Mouse (Mus musculus) forebrain, embryonic 15.5 days (tissue): ENCODE data around the gene Pacs1. TPM values are rescaled to one million over a fixed set of nuclear protein-coding genes. Genes with fewer than 3 reads are reported as not detected.
"Not testable (repeated sequence)": the region's sequence is repeated elsewhere in the genome, so short reads cannot be mapped to it uniquely, and the experiment has no call there.

Experiments used
- ATAC-seq: fragments of 200-750 bp; cut with Nextera tagmentation; replicated peaks from 2 replicates; pipeline ENCODE4 v1.8.0; 2017; ENCODE audit warnings: mild to moderate bottlenecking, moderate TSS enrichment, moderate library complexity
- H3K27ac ChIP-seq: fragments of 300-500 bp; sonication (generic); replicated peaks from 2 replicates; pipeline ENCODE4 v1.5.1; 2015; ENCODE audit warnings: mild to moderate bottlenecking, inconsistent platforms
- H3K27me3 ChIP-seq: fragments of 300-500 bp; sonication (generic); 2 replicates; pipeline ENCODE4 v1.6.1; 2015; ENCODE audit warnings: inconsistent platforms
- H3K36me3 ChIP-seq: fragments of 300-500 bp; sonication (generic); 2 replicates; pipeline ENCODE4 v1.6.1; 2015; ENCODE audit warnings: mild to moderate bottlenecking, inconsistent platforms
- H3K4me1 ChIP-seq: fragments of 300-500 bp; sonication (generic); 2 replicates; pipeline ENCODE4 v1.6.1; 2015; ENCODE audit warnings: inconsistent platforms
- H3K4me2 ChIP-seq: fragments of 300-500 bp; sonication (generic); replicated peaks from 2 replicates; pipeline ENCODE4 v1.6.1; 2015; ENCODE audit warnings: mild to moderate bottlenecking, inconsistent platforms
- H3K4me3 ChIP-seq: fragments of 300-500 bp; sonication (generic); 2 replicates; pipeline ENCODE4 v1.5.1; 2015; ENCODE audit warnings: mild to moderate bottlenecking, inconsistent platforms
- H3K9ac ChIP-seq: fragments of 300-500 bp; sonication (generic); replicated peaks from 2 replicates; pipeline ENCODE4 v1.6.1; 2015; ENCODE audit warnings: mild to moderate bottlenecking, inconsistent platforms
- H3K9me3 ChIP-seq: fragments of 300-500 bp; sonication (generic); 2 replicates; pipeline ENCODE4 v1.6.1; 2016; ENCODE audit warnings: inconsistent platforms
- WGBS: fragments of 180-500 bp; shearing (Covaris S2); methylation state at CpG from one replicate; pipeline ENCODE4 v1.1.7; 2015; ENCODE audit warnings: mixed read lengths; 5-methylcytosine and 5-hydroxymethylcytosine counted together
- polyA plus RNA-seq: library from polyadenylated mRNA; unstranded; fragments of >200 nt; fragmentation: Nextera tagmentation; extraction: Ambion mirVana; gene quantifications from 2 replicates; pipeline ENCODE4 v1.2.1, GENCODE M21; 2015

Gene Pacs1
- polyA plus RNA-seq, 1 experiment from 2014 or later = 32.5 TPM

DNA sequence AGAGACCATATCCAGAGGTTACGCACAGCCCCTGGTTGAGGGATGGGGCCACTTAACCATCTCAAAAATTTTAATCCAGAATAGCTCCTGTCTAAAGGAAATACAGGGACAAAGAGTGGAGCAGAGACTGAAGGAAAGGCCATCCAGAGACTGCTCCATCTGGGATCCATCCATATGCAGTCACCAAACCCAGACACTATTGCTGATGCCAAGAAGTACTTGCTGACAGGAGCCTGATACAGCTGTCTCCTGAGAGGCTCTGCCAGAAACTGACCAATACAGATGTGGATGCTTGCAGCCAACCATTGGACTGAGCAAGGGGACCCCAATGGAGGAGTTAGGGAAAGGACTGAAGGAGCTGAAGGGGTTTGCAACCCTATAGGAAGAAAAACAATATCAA lies 35.9 kb downstream of the Pacs1 start:
- not testable (repeated sequence) for H3K36me3 ChIP-seq, H3K4me1 ChIP-seq, H3K27me3 ChIP-seq, H3K9ac ChIP-seq, H3K4me2 ChIP-seq, ATAC-seq, H3K4me3 ChIP-seq, H3K27ac ChIP-seq, H3K9me3 ChIP-seq
- WGBS = 100% methylated on average over 1 of the region's 1 CpGs

DNA sequence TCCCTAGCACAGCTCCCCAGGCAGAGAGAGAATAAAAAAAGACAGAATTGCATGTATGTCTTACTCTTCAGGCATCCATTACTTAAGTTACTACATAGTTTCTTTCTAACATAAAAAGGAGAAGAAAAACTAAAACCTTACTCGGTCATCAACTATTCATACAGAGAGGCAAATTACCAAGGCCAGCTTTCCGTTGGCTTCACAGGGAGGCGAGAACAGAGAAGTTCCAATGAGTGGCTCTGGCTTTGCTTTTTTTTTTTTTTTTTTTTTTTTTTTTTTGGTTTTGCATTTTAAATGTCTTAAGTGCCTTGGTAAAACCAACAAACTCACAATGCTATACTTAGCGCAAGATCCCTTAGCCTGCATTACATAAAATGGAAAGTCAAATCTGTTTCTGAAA lies 40.2 kb downstream of the Pacs1 start:
- ATAC-seq = no peak
- no peak overlapping the region for H3K9ac ChIP-seq
- no peak overlapping the region for H3K4me3 ChIP-seq
- no peak overlapping the region for H3K27ac ChIP-seq
- H3K27me3 ChIP-seq = no peaks in the 10 kb centered on the region
- H3K4me2 ChIP-seq = no peak overlapping the region
- no peaks in the 10 kb centered on the region for H3K4me1 ChIP-seq
- no peaks in the 10 kb centered on the region for H3K36me3 ChIP-seq
- no peaks in the 10 kb centered on the region for H3K9me3 ChIP-seq
- 90% methylated on average over 4 of the region's 4 CpGs for WGBS

DNA sequence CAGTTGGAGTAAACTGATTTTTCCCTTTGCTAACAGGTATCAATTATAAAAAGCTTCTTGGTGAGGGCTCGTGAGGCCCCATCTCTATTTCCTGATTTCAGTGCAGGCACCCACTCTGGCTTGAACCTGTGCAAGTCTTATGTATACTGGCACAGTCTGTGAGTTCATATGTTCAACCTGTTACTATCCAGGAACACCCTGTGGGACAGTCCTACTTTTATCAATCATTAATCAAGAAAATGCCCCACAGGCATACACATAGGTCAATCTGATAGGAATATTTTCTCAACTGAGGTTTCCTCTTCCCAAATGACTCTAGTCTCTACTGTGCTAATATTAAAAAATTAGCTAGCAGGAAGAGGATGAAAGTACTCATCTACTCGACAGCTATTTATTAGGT lies 42.8 kb downstream of the Pacs1 start:
- no peak overlapping the region for H3K4me3 ChIP-seq
- ATAC-seq = no peak
- no peaks in the 10 kb centered on the region for H3K4me1 ChIP-seq
- H3K27me3 ChIP-seq = no peaks in the 10 kb centered on the region
- no peak overlapping the region for H3K27ac ChIP-seq
- no peaks in the 10 kb centered on the region for H3K9me3 ChIP-seq
- WGBS = 82% methylated on average over 2 of the region's 2 CpGs
- H3K36me3 ChIP-seq = no peaks in the 10 kb centered on the region
- no peak overlapping the region for H3K4me2 ChIP-seq
- H3K9ac ChIP-seq = no peak overlapping the region

DNA sequence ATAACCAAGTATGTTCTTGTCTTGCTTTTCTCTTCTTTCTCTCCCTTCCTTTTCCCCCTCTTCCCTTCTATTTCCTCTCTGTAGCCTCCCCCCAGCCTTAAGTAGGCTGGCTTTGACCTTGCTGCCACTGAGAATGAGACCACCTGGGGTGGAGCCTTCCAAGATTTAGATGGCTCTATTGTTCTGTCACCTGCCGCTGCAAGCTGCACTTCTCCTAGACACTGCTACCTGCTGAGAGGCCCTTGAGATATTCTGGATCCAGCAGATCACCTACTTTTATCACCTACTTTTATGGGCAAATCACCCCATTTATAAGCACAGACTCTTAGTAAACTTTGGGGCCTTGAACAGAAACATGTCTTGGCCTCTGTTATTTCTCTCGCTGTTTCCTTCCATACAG lies 48.3 kb downstream of the Pacs1 start:
- no peak overlapping the region for H3K4me3 ChIP-seq
- no peaks in the 10 kb centered on the region for H3K36me3 ChIP-seq
- no peak overlapping the region for H3K9ac ChIP-seq
- WGBS = 41% methylated on average over 2 of the region's 2 CpGs
- no peak for ATAC-seq
- no peaks in the 10 kb centered on the region for H3K27me3 ChIP-seq
- H3K27ac ChIP-seq = no peak overlapping the region
- no peaks in the 10 kb centered on the region for H3K4me1 ChIP-seq
- no peak overlapping the region for H3K4me2 ChIP-seq
- H3K9me3 ChIP-seq = no peaks in the 10 kb centered on the region

DNA sequence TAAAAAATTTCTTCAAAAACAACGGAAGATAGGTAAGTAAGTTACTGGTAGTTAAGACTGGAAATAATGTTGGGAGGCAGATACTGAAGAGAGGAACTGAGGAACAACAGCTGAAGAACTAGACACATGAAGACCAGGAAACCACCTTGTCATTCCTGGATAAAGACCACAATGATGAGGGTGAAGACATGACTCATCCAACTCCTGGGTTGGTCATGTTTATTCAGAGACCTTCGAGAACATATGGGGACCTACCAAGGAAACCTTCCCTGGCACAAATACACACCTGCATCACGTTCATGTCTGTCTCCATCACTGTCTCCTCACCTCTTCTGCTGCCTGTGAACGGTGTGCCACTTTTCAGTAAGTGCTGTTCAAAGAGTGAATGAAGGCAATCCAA lies 48.8 kb downstream of the Pacs1 start:
- Histone ChIP-seq H3K27ac (no peak overlapping the region), H3K4me2 (no peak overlapping the region), H3K4me3 (no peak overlapping the region), H3K36me3 (no peaks in the 10 kb centered on the region), H3K9ac (no peak overlapping the region), H3K9me3 (no peaks in the 10 kb centered on the region), H3K4me1 (no peaks in the 10 kb centered on the region), H3K27me3 (no peaks in the 10 kb centered on the region)
- 89% methylated on average over 4 of the region's 4 CpGs for WGBS
- ATAC-seq = no peak

DNA sequence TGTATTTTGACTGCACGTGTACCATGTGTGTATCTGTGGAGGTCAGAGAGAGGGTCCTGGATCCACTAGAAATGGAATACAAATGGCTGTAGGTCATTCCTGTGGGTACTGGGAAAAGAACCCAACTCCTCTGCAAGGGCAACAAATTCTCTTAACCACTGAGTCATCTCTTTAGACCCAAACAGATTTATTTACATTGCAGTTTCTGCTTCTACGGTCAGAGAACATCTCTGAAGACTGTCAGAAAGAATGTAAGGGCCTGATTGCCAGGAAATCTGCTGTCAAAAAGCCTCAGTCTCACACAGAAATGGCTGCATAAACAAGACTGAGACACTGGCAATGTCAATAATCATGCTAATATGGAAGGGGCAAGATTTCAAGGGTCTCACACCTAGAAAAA lies 51.0 kb downstream of the Pacs1 start:
- 77% methylated on average over 2 of the region's 2 CpGs for WGBS
- no peak overlapping the region for H3K4me3 ChIP-seq
- no peak for ATAC-seq

DNA sequence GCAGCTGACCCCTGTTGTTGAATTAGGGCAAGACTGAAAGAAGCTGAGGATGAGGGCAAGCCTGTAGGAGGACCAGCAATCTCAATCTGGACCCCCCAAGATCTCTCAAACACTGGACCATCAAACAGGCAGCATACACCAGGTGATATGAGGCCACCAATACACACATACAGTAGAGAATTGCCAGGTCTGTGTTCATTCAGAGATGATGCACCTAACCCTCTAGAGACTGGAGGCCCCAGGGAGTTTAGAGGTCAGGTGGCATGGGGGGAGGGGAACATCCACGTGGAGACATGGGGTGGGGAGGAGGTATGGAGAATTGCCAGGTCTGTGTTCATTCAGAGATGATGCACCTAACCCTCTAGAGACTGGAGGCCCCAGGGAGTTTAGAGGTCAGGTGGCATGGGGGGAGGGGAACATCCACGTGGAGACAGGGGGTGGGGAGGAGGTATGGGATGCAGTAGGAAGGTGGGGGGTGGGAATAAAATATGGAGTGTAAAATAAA lies 51.6 kb downstream of the Pacs1 start:
- H3K27ac ChIP-seq, H3K9me3 ChIP-seq, H3K9ac ChIP-seq, H3K4me1 ChIP-seq, H3K27me3 ChIP-seq, H3K4me3 ChIP-seq, H3K36me3 ChIP-seq, H3K4me2 ChIP-seq, ATAC-seq: not testable (repeated sequence)
- 42% methylated on average over 2 of the region's 2 CpGs for WGBS

More for the DNA sequence above, 51.0 kb downstream of the Pacs1 start:
- Histone ChIP-seq H3K27ac (no peak overlapping the region), H3K36me3 (no peaks in the 10 kb centered on the region), H3K4me1 (no peaks in the 10 kb centered on the region), H3K9ac (no peak overlapping the region), H3K4me2 (no peak overlapping the region), H3K27me3 (no peaks in the 10 kb centered on the region), H3K9me3 (no peaks in the 10 kb centered on the region)

DNA sequence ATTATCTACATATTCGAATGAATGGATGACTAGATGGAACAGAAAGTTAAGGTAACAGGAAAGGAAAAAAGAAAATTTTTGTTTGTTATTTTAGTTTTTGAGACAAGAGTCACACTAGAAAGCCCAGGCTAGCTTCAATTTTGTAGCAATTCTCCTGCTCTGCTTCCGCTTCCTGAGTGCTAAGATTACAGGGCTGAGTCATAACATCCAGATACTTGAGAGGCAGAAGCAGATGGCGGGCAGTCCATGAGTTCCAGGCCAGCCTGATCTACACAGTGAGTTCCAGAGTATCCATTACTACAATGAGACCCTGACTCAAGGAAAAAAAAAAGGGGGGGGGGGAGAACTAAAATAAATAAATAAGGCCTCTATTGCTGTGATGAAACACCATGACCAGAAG lies 52.5 kb downstream of the Pacs1 start:
- H3K27ac ChIP-seq = no peak overlapping the region
- no peak overlapping the region for H3K4me2 ChIP-seq
- H3K4me1 ChIP-seq = no peaks in the 10 kb centered on the region
- no peak overlapping the region for H3K4me3 ChIP-seq
- no peaks in the 10 kb centered on the region for H3K27me3 ChIP-seq
- no peak overlapping the region for H3K9ac ChIP-seq
- H3K9me3 ChIP-seq = no peaks in the 10 kb centered on the region
- no peak for ATAC-seq
- H3K36me3 ChIP-seq = no peaks in the 10 kb centered on the region
- 89% methylated on average over 3 of the region's 3 CpGs for WGBS

DNA sequence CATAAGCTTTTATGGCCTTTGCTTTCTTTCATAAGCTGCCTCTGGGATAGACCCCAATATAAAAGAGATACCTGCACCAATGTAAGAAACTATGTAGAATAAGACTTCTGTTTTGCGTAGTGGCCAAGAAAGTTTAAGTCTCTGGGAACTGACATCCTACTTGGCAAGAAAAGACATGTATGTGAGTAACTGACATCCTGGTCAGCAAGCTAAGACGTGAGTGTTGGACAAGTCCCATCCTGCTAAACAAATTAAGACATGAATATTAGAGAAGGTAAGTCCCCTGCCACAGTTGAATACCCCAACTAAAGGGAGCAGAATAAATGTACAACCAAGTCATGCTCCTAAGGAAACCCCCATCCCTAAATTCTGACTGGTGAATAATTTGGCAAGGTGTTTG lies 71.2 kb downstream of the Pacs1 start:
- Histone ChIP-seq H3K27me3 (no peaks in the 10 kb centered on the region), H3K4me3 (no peak overlapping the region), H3K27ac (no peak overlapping the region), H3K9me3 (no peaks in the 10 kb centered on the region), H3K36me3 (no peaks in the 10 kb centered on the region), H3K4me2 (no peak overlapping the region), H3K9ac (no peak overlapping the region), H3K4me1 (no peaks in the 10 kb centered on the region)
- no peak for ATAC-seq
- WGBS = 92% methylated on average over 2 of the region's 2 CpGs

DNA sequence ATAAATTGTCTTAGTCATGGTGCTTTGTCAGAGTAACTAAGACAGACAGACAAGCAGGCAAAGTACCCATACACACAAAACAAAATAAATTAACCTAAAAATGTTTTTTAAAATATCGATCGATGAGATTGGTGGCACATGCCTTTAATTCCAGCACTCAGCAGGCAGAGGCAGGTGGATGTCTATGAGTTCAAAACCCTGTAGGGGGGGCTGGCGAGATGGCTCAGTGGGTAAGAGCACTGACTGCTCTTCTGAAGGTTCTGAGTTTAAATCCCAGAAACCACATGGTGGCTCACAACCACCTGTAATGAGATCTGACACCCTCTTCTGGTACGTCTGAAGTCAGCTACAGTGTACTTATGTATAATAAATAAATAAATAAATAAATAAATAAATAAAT lies 72.3 kb downstream of the Pacs1 start:
- ATAC-seq, H3K4me1 ChIP-seq, H3K27ac ChIP-seq, H3K9ac ChIP-seq, H3K36me3 ChIP-seq, H3K4me2 ChIP-seq, H3K27me3 ChIP-seq, H3K4me3 ChIP-seq, H3K9me3 ChIP-seq: not testable (repeated sequence)
- WGBS = 92% methylated on average over 4 of the region's 4 CpGs

DNA sequence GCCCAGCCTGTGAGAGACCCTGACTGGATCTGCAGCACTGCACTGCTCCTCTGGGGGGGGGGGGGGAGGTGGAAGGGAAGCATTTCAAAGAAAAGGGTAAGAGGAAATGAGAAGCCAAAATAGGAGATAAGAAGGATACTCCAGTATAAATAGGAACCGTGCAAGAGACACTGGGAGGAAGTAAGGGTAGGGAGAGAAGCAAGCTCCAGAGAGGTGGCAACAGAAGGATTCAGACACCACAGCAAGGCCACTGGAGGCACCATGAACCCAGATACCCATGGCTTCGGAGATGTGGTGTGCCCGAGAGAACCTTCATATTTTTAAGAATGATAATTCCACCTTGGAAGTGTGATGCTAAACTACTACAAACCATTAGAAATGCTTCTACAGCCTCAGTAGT lies 74.4 kb downstream of the Pacs1 start:
- WGBS = 91% methylated on average over 3 of the region's 3 CpGs
- ATAC-seq = no peak
- Histone ChIP-seq H3K9me3 (no peaks in the 10 kb centered on the region), H3K4me3 (no peak overlapping the region), H3K27ac (no peak overlapping the region), H3K4me2 (no peak overlapping the region), H3K36me3 (no peaks in the 10 kb centered on the region), H3K27me3 (no peaks in the 10 kb centered on the region), H3K9ac (no peak overlapping the region), H3K4me1 (no peaks in the 10 kb centered on the region)

DNA sequence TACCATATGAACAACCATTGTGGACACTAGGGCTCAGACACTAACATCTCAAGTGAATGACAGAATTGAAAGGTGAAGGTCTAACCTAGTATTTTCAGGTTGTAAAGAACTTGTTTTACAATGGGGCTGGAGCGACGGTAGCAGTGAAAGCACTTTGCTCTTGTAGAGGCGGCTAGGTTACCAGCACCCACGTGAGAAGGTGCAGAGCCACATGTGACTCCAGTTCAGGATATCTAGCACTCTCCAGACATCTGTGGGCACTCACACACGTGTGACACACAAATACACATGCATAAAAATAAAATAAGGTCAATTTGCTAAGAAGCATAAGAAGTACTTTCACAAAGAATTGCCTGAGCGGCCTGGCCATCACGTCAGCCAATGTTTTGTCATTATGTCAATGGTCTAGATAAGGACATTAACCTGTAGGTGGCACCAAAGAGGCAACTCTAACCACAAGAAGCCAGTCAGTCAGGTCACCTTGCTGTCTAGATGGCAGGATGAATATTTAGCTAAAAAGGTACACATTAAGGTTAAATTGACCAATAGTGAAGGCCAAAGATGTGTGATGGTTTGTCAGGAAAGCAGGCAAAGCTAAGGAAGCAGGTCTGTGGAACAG lies 77.4 kb downstream of the Pacs1 start:
- Histone ChIP-seq H3K4me2 (no peak overlapping the region), H3K27ac (no peak overlapping the region), H3K36me3 (no peaks in the 10 kb centered on the region), H3K27me3 (no peaks in the 10 kb centered on the region), H3K4me1 (no peaks in the 10 kb centered on the region), H3K9me3 (no peaks in the 10 kb centered on the region), H3K4me3 (no peak overlapping the region), H3K9ac (no peak overlapping the region)
- ATAC-seq = no peak
- WGBS = 58% methylated on average over 7 of the region's 7 CpGs

DNA sequence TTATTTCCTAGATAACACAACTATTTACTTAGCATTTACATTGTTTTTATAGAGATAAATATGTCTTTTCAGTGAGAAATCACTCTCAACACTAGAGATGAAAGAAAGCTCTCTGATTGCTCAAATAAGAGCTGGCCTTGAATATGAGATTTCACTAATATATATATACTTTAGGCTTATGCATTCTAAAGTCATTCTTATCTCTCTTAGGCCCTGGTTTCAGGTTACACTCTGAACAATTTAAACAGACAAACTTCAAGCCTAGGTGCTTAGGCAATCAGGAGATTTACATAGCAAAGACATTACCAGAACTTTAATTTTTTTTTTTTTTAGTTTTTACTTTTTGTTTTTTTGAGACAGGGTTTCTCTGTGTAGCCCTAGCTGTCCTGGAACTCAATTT lies 80.5 kb downstream of the Pacs1 start:
- no peaks in the 10 kb centered on the region for H3K9me3 ChIP-seq
- no peak overlapping the region for H3K4me2 ChIP-seq
- H3K4me1 ChIP-seq = no peaks in the 10 kb centered on the region
- H3K36me3 ChIP-seq = no peaks in the 10 kb centered on the region
- H3K27me3 ChIP-seq = no peaks in the 10 kb centered on the region
- no peak overlapping the region for H3K27ac ChIP-seq
- ATAC-seq = no peak
- H3K9ac ChIP-seq = no peak overlapping the region
- no peak overlapping the region for H3K4me3 ChIP-seq
